Mouse (Mus musculus): ENCODE data around the gene Dynlt1b. TPM values are rescaled to one million over a fixed set of nuclear protein-coding genes. Genes with fewer than 3 reads are reported as not detected.

Gene Dynlt1b
- 66.0 TPM for polyA plus RNA-seq (2014; fragmentation: Illumina TruSeq; extraction: RNeasy Lipid Tissue Mini Kit (QIAGEN cat#74804); ENCODE audit: low read depth, low replicate concordance)

DNA sequence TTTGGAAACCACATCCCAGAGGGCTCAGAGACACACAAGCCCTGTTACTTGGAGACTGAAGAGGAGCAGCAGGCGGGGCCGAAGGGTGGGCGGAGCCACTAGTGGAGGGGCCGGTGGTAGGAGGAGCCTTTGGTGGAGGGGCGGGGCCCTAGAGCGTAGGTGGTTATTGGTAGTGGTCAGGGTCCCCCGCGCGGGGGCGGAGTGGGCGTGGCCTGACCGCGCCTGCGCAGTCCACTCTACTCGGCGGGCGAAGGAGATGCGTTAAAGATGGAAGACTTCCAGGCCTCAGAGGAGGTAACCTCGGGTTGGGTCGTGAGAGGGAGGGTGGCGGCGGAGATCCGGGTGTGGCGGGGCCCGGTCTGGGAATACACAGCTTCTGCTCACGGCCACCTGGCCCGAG lies at the start of gene Dynlt1b:
Dynlt1b (plus strand) TSS at position 168 of the 400 bp plus-strand sequence.

Other genes starting within 250 kb of the Dynlt1b start
- gene Tmem181a, start 173.3 kb upstream of the Dynlt1b start, polyA plus RNA-seq (2014; fragmentation: Illumina TruSeq; extraction: RNeasy Lipid Tissue Mini Kit (QIAGEN cat#74804); ENCODE audit: low read depth, low replicate concordance), result 18.4 TPM
- gene Dynlt1a, start 112.6 kb upstream of the Dynlt1b start, polyA plus RNA-seq (2014; fragmentation: Illumina TruSeq; extraction: RNeasy Lipid Tissue Mini Kit (QIAGEN cat#74804); ENCODE audit: low read depth, low replicate concordance), result 1.5 TPM
- gene Dynlt1c, start 171.6 kb downstream of the Dynlt1b start, polyA plus RNA-seq (2014; fragmentation: Illumina TruSeq; extraction: RNeasy Lipid Tissue Mini Kit (QIAGEN cat#74804); ENCODE audit: low read depth, low replicate concordance), result 11.3 TPM
- 31.5 TPM for gene Dynlt1f, start 225.8 kb downstream of the Dynlt1b start, polyA plus RNA-seq (2014; fragmentation: Illumina TruSeq; extraction: RNeasy Lipid Tissue Mini Kit (QIAGEN cat#74804); ENCODE audit: low read depth, low replicate concordance)
- gene Sytl3, start 229.0 kb downstream of the Dynlt1b start, polyA plus RNA-seq (2014; fragmentation: Illumina TruSeq; extraction: RNeasy Lipid Tissue Mini Kit (QIAGEN cat#74804); ENCODE audit: low read depth, low replicate concordance), result not detected

All from adrenal gland, adult 10 weeks (tissue).